Comparison of ENCODE assay signal across 10 mouse cellular contexts in the genomic region with DNA sequence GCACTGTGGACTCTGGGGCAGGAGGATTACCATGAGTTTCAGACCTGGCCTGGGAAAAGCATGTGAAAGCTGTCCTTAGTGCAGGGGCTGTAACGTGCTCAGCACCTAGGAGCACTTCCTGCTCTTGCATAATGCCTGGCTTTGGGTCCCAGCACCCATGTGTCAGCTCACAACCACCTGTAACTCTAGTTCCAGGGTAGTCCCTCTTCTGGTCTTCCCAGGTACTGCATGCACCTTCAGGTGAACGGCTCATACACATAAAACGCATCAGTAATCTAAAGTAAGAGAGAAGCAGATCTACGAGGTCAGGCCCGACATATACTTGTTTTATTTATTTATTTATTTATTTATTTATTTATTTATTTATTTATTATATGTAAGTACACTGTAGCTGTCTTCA. TPM values are rescaled to one million over a fixed set of nuclear protein-coding genes. Genes with fewer than 3 reads are reported as not detected.
DNase-seq lines count a peak whose midpoint lies in the region; ATAC-seq and TF ChIP-seq lines count a peak whose summit lies in the region.
"Had no signal": no experiment of that assay in that cellular context is flagged by ENCODE, and none has a peak within 500 bp of the region (broad histone marks: within the 10 kb centered on the region; RNA-seq: fewer than 3 reads in every experiment).

No protein-coding gene starts in this region.

- no peaks in the 10 kb centered on the region for H3K9me3 ChIP-seq in heart, postnatal 0 days (replicated peaks; ENCODE audit: control insufficient read depth, low read length)
- H3K9me3 ChIP-seq in liver, embryonic 15.5 days (replicated peaks): no peaks in the 10 kb centered on the region

- no peak overlapping the region for H3K9ac ChIP-seq in heart, postnatal 0 days (replicated peaks; ENCODE audit: low read depth, low read length)
- no peak overlapping the region for H3K9ac ChIP-seq in liver, embryonic 15.5 days

- H3K4me1 ChIP-seq in heart, postnatal 0 days (ENCODE audit: control insufficient read depth, insufficient read depth): no peaks in the 10 kb centered on the region
- H3K4me1 ChIP-seq in liver, embryonic 15.5 days (replicated peaks): peaks cover 31% of the 10 kb centered on the region

- no peak overlapping the region for H3K4me2 ChIP-seq in heart, postnatal 0 days (ENCODE audit: low read depth, low read length)
- H3K4me2 ChIP-seq in liver, embryonic 15.5 days: no peak overlapping the region

- WGBS in heart, postnatal 0 days: 97% methylated on average over 5 of the region's 5 CpGs
- WGBS in liver, embryonic 15.5 days (ENCODE audit: insufficient replicate concordance): 69% methylated on average over 5 of the region's 5 CpGs

- no peak for TF ChIP-seq EP300 in heart, postnatal 0 days (IDR thresholded peaks at IDR 0.05; ENCODE audit: low read depth)

- peaks cover 77% of the 10 kb centered on the region for H3K36me3 ChIP-seq in heart, postnatal 0 days (replicated peaks; ENCODE audit: control insufficient read depth, insufficient read depth, low read length)
- H3K36me3 ChIP-seq in liver, embryonic 15.5 days (replicated peaks): peaks cover 96% of the 10 kb centered on the region

- H3K4me3 ChIP-seq in heart, postnatal 0 days (ENCODE audit: low read depth, low read length): no peak overlapping the region
- no peak overlapping the region for H3K4me3 ChIP-seq in liver, embryonic 15.5 days (replicated peaks)

- no peak for ATAC-seq in heart, postnatal 0 days (ENCODE audit: insufficient read depth, low read depth)
- no peak for ATAC-seq in liver, embryonic 15.5 days (ENCODE audit: insufficient read depth)

- peak; percentile 20; the same call in 1 of the 2 replicates for TF ChIP-seq CTCF in heart, postnatal 0 days (IDR thresholded peaks at IDR 0.05; ENCODE audit: low read depth)

- H3K27ac ChIP-seq in heart, postnatal 0 days (ENCODE audit: low read depth): no peak overlapping the region
- peak overlapping the region; percentile 38; the same call in 1 of the 2 replicates for H3K27ac ChIP-seq in liver, embryonic 15.5 days (replicated peaks)
- H3K27ac ChIP-seq: macrophage had no signal

- DNase-seq in heart, postnatal 0 days (ENCODE audit: low spot score): no peak
- no peak for DNase-seq in heart, adult 8-10 months (ENCODE audit: low spot score)
- DNase-seq in A20 (ENCODE audit: low read depth, low spot score) (peak; percentile 49), WW6 (ENCODE audit: low read depth, low spot score) (peak; percentile 33)
- DNase-seq in ovary, postnatal 14 days (ENCODE audit: low spot score): no peak
- DNase-seq in adrenal gland, adult 18-20 months (ENCODE audit: low spot score in 2 of 2): no peak
- DNase-seq in urinary bladder, postnatal 14 days (ENCODE audit: low spot score): no peak
- DNase-seq: adrenal gland, adult 8-10 months had no signal

- no peaks in the 10 kb centered on the region for H3K27me3 ChIP-seq in heart, postnatal 0 days (ENCODE audit: control insufficient read depth, insufficient read depth, low read length)
- no peaks in the 10 kb centered on the region for H3K27me3 ChIP-seq in liver, embryonic 15.5 days

RNA-seq across cellular contexts. Expression of a gene that starts 10.8 kb away (rescaled TPM):
- 1.5 and 4.1 TPM in 2 replicates for total RNA-seq in heart, postnatal 0 days (2014; rRNA removed; ENCODE audit: low replicate concordance)
- polyA plus RNA-seq in heart, postnatal 0 days (2015; fragmentation: Nextera tagmentation; extraction: Ambion mirVana): 0.44 and 0.48 TPM in 2 replicates
- 1 to 10 TPM; 1.6 to 3.1 (median 2.3) TPM for total RNA-seq in heart, adult 8-10 months (2022)
- polyA plus RNA-seq in liver, embryonic 15.5 days (2015; fragmentation: Nextera tagmentation; extraction: Ambion mirVana): 0.21 and 0.41 TPM in 2 replicates
- total RNA-seq in adrenal gland, adult 18-20 months (2021): 1 to 10 TPM; 5.2 to 5.7 TPM

RNA-seq across cellular contexts. Expression of a gene that starts 10.8 kb away (rescaled TPM):
- 0.11 and 0.15 TPM in 2 replicates for total RNA-seq in heart, postnatal 0 days (2014; rRNA removed; ENCODE audit: low replicate concordance)
- polyA plus RNA-seq in heart, postnatal 0 days (2015; fragmentation: Nextera tagmentation; extraction: Ambion mirVana): not detected in 2 replicates
- not detected for total RNA-seq in heart, adult 8-10 months (2022)
- not detected in 2 replicates for polyA plus RNA-seq in liver, embryonic 15.5 days (2015; fragmentation: Nextera tagmentation; extraction: Ambion mirVana)
- under 1 TPM in 1 of 2 experiments, not detected in 1; 0.64 TPM for total RNA-seq in adrenal gland, adult 18-20 months (2021)
- total RNA-seq: adrenal gland, adult 8-10 months had no signal

RNA-seq across cellular contexts. Expression of a gene that starts 11.2 kb away (rescaled TPM):
- total RNA-seq in heart, postnatal 0 days (2014; rRNA removed; ENCODE audit: low replicate concordance): 61.7 and 65.2 TPM in 2 replicates
- polyA plus RNA-seq in heart, postnatal 0 days (2015; fragmentation: Nextera tagmentation; extraction: Ambion mirVana): 30.6 and 31.0 TPM in 2 replicates
- 100 to 1,000 TPM; 104 to 124 (median 121) TPM for total RNA-seq in heart, adult 8-10 months (2022)
- polyA plus RNA-seq in liver, embryonic 15.5 days (2015; fragmentation: Nextera tagmentation; extraction: Ambion mirVana): 22.9 and 30.0 TPM in 2 replicates
- total RNA-seq in adrenal gland, adult 18-20 months (2021): 10 to 100 TPM; 73.0 to 75.0 TPM

RNA-seq across cellular contexts. Expression of a gene that starts 31.3 kb away (rescaled TPM):
- total RNA-seq in heart, postnatal 0 days (2014; rRNA removed; ENCODE audit: low replicate concordance): not detected in 2 replicates
- polyA plus RNA-seq in heart, postnatal 0 days (2015; fragmentation: Nextera tagmentation; extraction: Ambion mirVana): 0.14 TPM in 2 replicates
- not detected for total RNA-seq in heart, adult 8-10 months (2022)
- not detected in 2 replicates for polyA plus RNA-seq in liver, embryonic 15.5 days (2015; fragmentation: Nextera tagmentation; extraction: Ambion mirVana)
- not detected for total RNA-seq in adrenal gland, adult 18-20 months (2021)
- polyA plus RNA-seq: macrophage had no signal

RNA-seq across cellular contexts. Expression of a gene that starts 59.1 kb away (rescaled TPM):
- total RNA-seq in heart, postnatal 0 days (2014; rRNA removed; ENCODE audit: low replicate concordance): 101 and 114 TPM in 2 replicates
- polyA plus RNA-seq in heart, postnatal 0 days (2015; fragmentation: Nextera tagmentation; extraction: Ambion mirVana): 126 and 127 TPM in 2 replicates
- 100 to 1,000 TPM; 363 to 434 (median 401) TPM for total RNA-seq in heart, adult 8-10 months (2022)
- 181 and 210 TPM in 2 replicates for polyA plus RNA-seq in liver, embryonic 15.5 days (2015; fragmentation: Nextera tagmentation; extraction: Ambion mirVana)
- total RNA-seq in adrenal gland, adult 18-20 months (2021): 1,000 to 10,000 TPM; 1,017 to 2,323 TPM

Comparison
In these comparisons a context has a peak if more than half of its experiments do, and no peak if none do; other contexts are left out.
1. DNase-seq: peak in A20 (single experiment) and WW6 (single experiment); none in heart, postnatal 0 days (single experiment), heart, adult 8-10 months (single experiment), ovary, postnatal 14 days (single experiment), adrenal gland, adult 18-20 months (0 of 2) and urinary bladder, postnatal 14 days (single experiment).